Mouse (Mus musculus) CH12.LX (cell line): ENCODE data around the gene Tmem192.

Source experiments
- CTCF ChIP-seq, 2 experiments: IDR thresholded peaks in 1 of 2; conservative IDR thresholded peaks in 1 of 2; 2 replicates each; pipeline ENCODE4 v1.5.1; 2011 to 2012; ENCODE audit warnings: low read depth in 2 of 2, low read length in 2 of 2, improper control_type of control experiment in 1 of 2, inconsistent platforms in 1 of 2, mild to moderate bottlenecking in 1 of 2, moderate library complexity in 1 of 2
- EP300 ChIP-seq: IDR thresholded peaks from 2 replicates; pipeline ENCODE4 v1.6.1; 2011; ENCODE audit warnings: low read length, improper control_type of control experiment
- MAX ChIP-seq: IDR thresholded peaks from 2 replicates; pipeline ENCODE4 v1.6.1; 2011; ENCODE audit warnings: low read length, improper control_type of control experiment
- POLR2A ChIP-seq: IDR thresholded peaks from 2 replicates; pipeline ENCODE4 v1.6.1; 2011; ENCODE audit warnings: low read depth, mild to moderate bottlenecking, improper control_type of control experiment, low read length
- TCF12 ChIP-seq: IDR thresholded peaks from 2 replicates; pipeline ENCODE4 v1.6.1; 2014; ENCODE audit warnings: low read depth, mild to moderate bottlenecking, inconsistent platforms, low read length, improper control_type of control experiment
- USF2 ChIP-seq: conservative IDR thresholded peaks from 2 replicates; pipeline ENCODE4 v1.6.1; 2011; ENCODE audit warnings: low read depth, low read length, improper control_type of control experiment
- ZMIZ1 ChIP-seq: IDR thresholded peaks from 2 replicates; pipeline ENCODE4 v1.6.1; 2012; ENCODE audit warnings: low read depth, mild to moderate bottlenecking, inconsistent platforms, low read length, improper control_type of control experiment

GRCm38 (mm10) chr8:64998806-64999365 is 51.9 kb downstream of the Tmem192 start:
- TF ChIP-seq EP300 (no peak), ZMIZ1 (no peak), CTCF (conservative IDR thresholded peaks at IDR 0.05 in 1 of 2, IDR thresholded peaks at IDR 0.05 in 1 of 2; ENCODE audit: low read depth in 2 of 2, low read length in 2 of 2) (no peak), TCF12 (no peak), POLR2A (no peak), MAX (no peak), USF2 (no peak)
